Mouse (Mus musculus): ENCODE measurements at regions not wholly inside any gene's neighbourhood (a gene's known extent, or its start where the extent isn't known, plus 50 kb on each side); places are given as distances from the start of the nearest gene placed in this dataset.

DNA sequence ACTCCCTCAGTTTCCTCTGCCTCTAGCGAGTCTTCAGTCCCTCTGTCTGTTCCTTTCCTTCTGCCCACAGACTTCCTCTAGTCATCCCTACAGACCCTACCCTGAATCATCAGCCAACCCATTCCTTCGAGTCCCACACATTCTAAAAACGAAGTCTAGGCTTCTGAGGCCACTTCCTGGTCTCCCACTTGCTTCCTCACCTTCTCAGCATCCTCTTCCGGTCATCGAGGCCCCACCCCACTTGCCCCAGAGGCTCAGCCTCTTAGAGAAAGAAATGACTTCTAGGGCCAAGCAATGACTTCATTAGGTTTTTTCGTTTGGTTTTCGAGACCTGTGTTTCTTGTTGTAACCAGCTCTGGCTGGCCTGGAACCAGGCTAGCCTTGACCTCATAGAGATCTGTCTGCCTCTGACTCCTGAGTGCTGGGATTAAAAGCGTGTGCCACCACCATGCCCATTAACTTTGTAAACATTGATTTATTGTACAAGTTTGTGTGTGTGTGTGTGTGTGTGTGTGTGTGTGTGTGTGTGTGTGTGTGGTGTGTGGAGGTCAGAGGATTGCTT lies 57.4 kb upstream of the 1600014C23Rik start:
- TF ChIP-seq CTCF (IDR thresholded peaks at IDR 0.05; ENCODE audit: low read depth) (no peak), EP300 (IDR thresholded peaks at IDR 0.05; ENCODE audit: low read depth) (no peak)

Data from heart, postnatal 0 days (tissue).